Mouse (Mus musculus) megakaryocyte, embryonic 14.5 days (primary cell): ENCODE results near the gene Serpina3i.

Experiments
- FLI1 ChIP-seq: IDR thresholded peaks from 2 replicates; pipeline ENCODE4 v1.6.1; 2012; ENCODE audit warnings: low read length, inconsistent platforms, mixed read lengths
- GATA1 ChIP-seq: IDR thresholded peaks from 3 replicates; pipeline ENCODE4 v1.6.1; 2012; ENCODE audit warnings: mixed read lengths, low read length, inconsistent platforms, borderline replicate concordance

- TF ChIP-seq GATA1 (no peak), FLI1 (no peak)
These were observed 43.1 kb downstream of the Serpina3i start for GRCm38 (mm10) chr12:104305991-104306390.
